ENCODE assay signal across 9 mouse cellular contexts in the genomic region with DNA sequence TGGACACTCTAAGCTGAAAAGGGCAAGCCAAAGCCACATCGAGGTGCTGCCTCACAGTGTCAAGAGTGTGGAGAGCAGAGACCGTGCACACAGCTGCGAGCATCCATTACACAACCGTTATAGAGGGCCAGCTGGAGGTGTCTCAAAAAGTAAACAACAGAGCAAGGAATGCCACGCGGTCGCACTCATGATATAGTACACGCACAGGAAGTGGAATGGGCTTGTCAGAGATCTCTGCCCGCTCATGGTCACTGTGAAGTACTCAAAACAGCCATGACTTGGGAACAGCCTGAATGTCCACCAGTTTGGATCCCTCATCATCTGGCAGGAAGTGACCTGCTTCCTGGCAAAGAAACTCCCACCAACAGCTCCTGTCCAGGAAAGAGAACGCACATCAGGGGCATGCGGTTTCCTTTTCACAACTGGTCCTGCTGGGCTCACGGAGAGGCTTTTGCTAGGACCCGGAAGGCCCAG.
DNase-seq lines count a peak whose midpoint lies in the region; ATAC-seq and TF ChIP-seq lines count a peak whose summit lies in the region.
"Had no signal": no experiment of that assay in that cellular context is flagged by ENCODE, and none has a peak within 500 bp of the region (broad histone marks: within the 10 kb centered on the region; RNA-seq: fewer than 3 reads in every experiment).

No protein-coding gene starts in this region.

- no peaks in the 10 kb centered on the region for H3K27me3 ChIP-seq in limb, embryonic 14.5 days (ENCODE audit: control insufficient read depth, insufficient read depth, low read length)
- no peaks in the 10 kb centered on the region for H3K27me3 ChIP-seq in limb, embryonic 10.5 days (ENCODE audit: low read depth, poor library complexity, severe bottlenecking)
- no peaks in the 10 kb centered on the region for H3K27me3 ChIP-seq in liver, embryonic 14.5 days (ENCODE audit: control insufficient read depth, insufficient read depth, low read length)
- H3K27me3 ChIP-seq in stomach, embryonic 16.5 days (ENCODE audit: control insufficient read depth, insufficient read depth, low read length) = no peaks in the 10 kb centered on the region
- no peaks in the 10 kb centered on the region for H3K27me3 ChIP-seq in hindbrain, embryonic 16.5 days (replicated peaks; ENCODE audit: control insufficient read depth, insufficient read depth, low read length)
- H3K27me3 ChIP-seq: limb, embryonic 12.5 days had no signal

- intact Hi-C loops in heart, postnatal 14 days (cut with DNase I) = loop anchor here (5.0 kb wide), 1 partner anchor 82 kb away; no protein-coding TSS in a partner anchor

- H3K9me3 ChIP-seq in limb, embryonic 14.5 days (ENCODE audit: control insufficient read depth, low read length) = no peaks in the 10 kb centered on the region
- no peaks in the 10 kb centered on the region for H3K9me3 ChIP-seq in limb, embryonic 10.5 days (replicated peaks)
- H3K9me3 ChIP-seq in liver, embryonic 14.5 days (ENCODE audit: control insufficient read depth, low read length) = no peaks in the 10 kb centered on the region
- no peaks in the 10 kb centered on the region for H3K9me3 ChIP-seq in stomach, embryonic 16.5 days (replicated peaks; ENCODE audit: control insufficient read depth, low read length)
- H3K9me3 ChIP-seq in hindbrain, embryonic 16.5 days (ENCODE audit: control insufficient read depth, low read length) = no peaks in the 10 kb centered on the region
- H3K9me3 ChIP-seq: limb, embryonic 12.5 days had no signal

- no peak overlapping the region for H3K4me3 ChIP-seq in limb, embryonic 14.5 days (replicated peaks; ENCODE audit: low read length)
- H3K4me3 ChIP-seq in limb, embryonic 10.5 days = no peak overlapping the region
- H3K4me3 ChIP-seq in liver, embryonic 14.5 days (ENCODE audit: insufficient read depth in 1 of 2, low read depth in 2 of 2, low read length in 2 of 2) = no peak overlapping the region
- no peak overlapping the region for H3K4me3 ChIP-seq in stomach, embryonic 16.5 days (replicated peaks; ENCODE audit: low read length)
- H3K4me3 ChIP-seq in hindbrain, embryonic 16.5 days (ENCODE audit: low read length) = no peak overlapping the region
- H3K4me3 ChIP-seq: limb, embryonic 12.5 days had no signal

- H3K9ac ChIP-seq in limb, embryonic 14.5 days (ENCODE audit: low read depth, low read length, severe bottlenecking) = no peak overlapping the region
- no peak overlapping the region for H3K9ac ChIP-seq in liver, embryonic 14.5 days (replicated peaks)
- H3K9ac ChIP-seq in stomach, embryonic 16.5 days (ENCODE audit: low read length) = no peak overlapping the region
- no peak overlapping the region for H3K9ac ChIP-seq in hindbrain, embryonic 16.5 days (ENCODE audit: low read depth, low read length)
- H3K9ac ChIP-seq: limb, embryonic 12.5 days had no signal

- 57% methylated on average over 13 of the region's 13 CpGs for WGBS in limb, embryonic 14.5 days
- WGBS in limb, embryonic 10.5 days = 80% methylated on average over 13 of the region's 13 CpGs
- WGBS in liver, embryonic 14.5 days (ENCODE audit: insufficient replicate concordance) = 12% methylated on average over 13 of the region's 13 CpGs
- 38% methylated on average over 13 of the region's 13 CpGs for WGBS in stomach, embryonic 16.5 days
- 79% methylated on average over 13 of the region's 13 CpGs for WGBS in hindbrain, embryonic 16.5 days

- H3K36me3 ChIP-seq in limb, embryonic 14.5 days (ENCODE audit: control insufficient read depth, insufficient read depth, low read length) = no peaks in the 10 kb centered on the region
- H3K36me3 ChIP-seq in limb, embryonic 10.5 days = no peaks in the 10 kb centered on the region
- no peaks in the 10 kb centered on the region for H3K36me3 ChIP-seq in liver, embryonic 14.5 days (replicated peaks; ENCODE audit: control insufficient read depth, insufficient read depth, low read depth)
- H3K36me3 ChIP-seq in stomach, embryonic 16.5 days (ENCODE audit: control insufficient read depth, insufficient read depth, low read length) = no peaks in the 10 kb centered on the region
- H3K36me3 ChIP-seq in hindbrain, embryonic 16.5 days (ENCODE audit: control insufficient read depth, insufficient read depth, low read length) = no peaks in the 10 kb centered on the region
- H3K36me3 ChIP-seq: limb, embryonic 12.5 days had no signal

- no peak overlapping the region for H3K4me2 ChIP-seq in limb, embryonic 14.5 days (replicated peaks; ENCODE audit: low read depth, low read length, severe bottlenecking)
- H3K4me2 ChIP-seq in liver, embryonic 14.5 days (ENCODE audit: low read depth) = no peak overlapping the region
- H3K4me2 ChIP-seq in stomach, embryonic 16.5 days (ENCODE audit: low read depth, low read length) = no peak overlapping the region
- no peak overlapping the region for H3K4me2 ChIP-seq in hindbrain, embryonic 16.5 days (ENCODE audit: low read length)
- H3K4me2 ChIP-seq: limb, embryonic 12.5 days had no signal

- no peak for TF ChIP-seq POLR2A in limb, embryonic 14.5 days (IDR thresholded peaks at IDR 0.05; ENCODE audit: borderline replicate concordance, extremely low read depth, insufficient read depth, insufficient read length)

- TF ChIP-seq CTCF in liver, embryonic 14.5 days (IDR thresholded peaks at IDR 0.05; ENCODE audit: low read depth) = no peak

- DNase-seq in limb, embryonic 14.5 days (ENCODE audit: low spot score) = peak; percentile 13
- DNase-seq in limb, embryonic 10.5 days (ENCODE audit: low spot score) = no peak
- peak; percentile 57 to 58 for DNase-seq in heart, postnatal 14 days
- DNase-seq in liver, embryonic 14.5 days (ENCODE audit: low read depth in 3 of 3, low spot score in 3 of 3) = no peak
- DNase-seq in c-Kit-positive CD71-positive TER-119-positive erythroid progenitor cells, embryonic 14.5 days (ENCODE audit: low spot score) = no peak
- DNase-seq in neural tube, embryonic 10.5 days (ENCODE audit: extremely low spot score, low spot score) = no peak

- no peak for ATAC-seq in limb, embryonic 14.5 days (ENCODE audit: low FRiP score, low read depth)
- ATAC-seq in liver, embryonic 14.5 days (ENCODE audit: insufficient read depth) = peak; percentile 57
- peak; percentile 66; the same call in 1 of the 2 replicates for ATAC-seq in stomach, embryonic 16.5 days (ENCODE audit: insufficient read depth, low FRiP score)
- no peak for ATAC-seq in hindbrain, embryonic 16.5 days

- no peak for TF ChIP-seq EP300 in liver, embryonic 14.5 days (IDR thresholded peaks at IDR 0.05; ENCODE audit: low read depth)

- no peaks in the 10 kb centered on the region for H3K4me1 ChIP-seq in limb, embryonic 14.5 days (ENCODE audit: control insufficient read depth, insufficient read depth, low read length)
- H3K4me1 ChIP-seq in limb, embryonic 10.5 days = peaks cover 5% of the 10 kb centered on the region; the same call in 1 of the 2 replicates
- H3K4me1 ChIP-seq in liver, embryonic 14.5 days (replicated peaks; ENCODE audit: control insufficient read depth in 2 of 2, insufficient read depth in 2 of 2, low read length in 1 of 2) = peaks cover 0 to 6% of the 10 kb centered on the region in 2 experiments; a peak in 2 of 4 replicates
- H3K4me1 ChIP-seq in stomach, embryonic 16.5 days (ENCODE audit: control insufficient read depth, insufficient read depth, low read length) = no peaks in the 10 kb centered on the region
- H3K4me1 ChIP-seq in hindbrain, embryonic 16.5 days (ENCODE audit: control insufficient read depth, insufficient read depth, low read depth, low read length) = no peaks in the 10 kb centered on the region
- H3K4me1 ChIP-seq: limb, embryonic 12.5 days had no signal

- no peak overlapping the region for H3K27ac ChIP-seq in limb, embryonic 14.5 days (replicated peaks; ENCODE audit: low read depth, low read length)
- H3K27ac ChIP-seq in limb, embryonic 10.5 days = no peak overlapping the region; the same call in 1 of the 2 replicates
- no peak overlapping the region for H3K27ac ChIP-seq in liver, embryonic 14.5 days
- peak overlapping the region; percentile 11; the same call in 1 of the 2 replicates for H3K27ac ChIP-seq in stomach, embryonic 16.5 days (ENCODE audit: low read length)
- no peak overlapping the region for H3K27ac ChIP-seq in hindbrain, embryonic 16.5 days (ENCODE audit: low read depth, low read length)
- H3K27ac ChIP-seq: limb, embryonic 12.5 days had no signal

Comparison
In these comparisons a context has a peak if more than half of its experiments do, and no peak if none do; other contexts are left out.
1. DNase-seq: peak in limb, embryonic 14.5 days (single experiment) and heart, postnatal 14 days (2 of 2); none in limb, embryonic 10.5 days (single experiment), liver, embryonic 14.5 days (0 of 3), c-Kit-positive CD71-positive TER-119-positive erythroid progenitor cells, embryonic 14.5 days (single experiment) and neural tube, embryonic 10.5 days (single experiment).
2. ATAC-seq: peak in liver, embryonic 14.5 days (single experiment) and stomach, embryonic 16.5 days (single experiment); none in limb, embryonic 14.5 days (single experiment) and hindbrain, embryonic 16.5 days (single experiment).